Comparison of ENCODE assay signal across 8 mouse cellular contexts in the genomic region with DNA sequence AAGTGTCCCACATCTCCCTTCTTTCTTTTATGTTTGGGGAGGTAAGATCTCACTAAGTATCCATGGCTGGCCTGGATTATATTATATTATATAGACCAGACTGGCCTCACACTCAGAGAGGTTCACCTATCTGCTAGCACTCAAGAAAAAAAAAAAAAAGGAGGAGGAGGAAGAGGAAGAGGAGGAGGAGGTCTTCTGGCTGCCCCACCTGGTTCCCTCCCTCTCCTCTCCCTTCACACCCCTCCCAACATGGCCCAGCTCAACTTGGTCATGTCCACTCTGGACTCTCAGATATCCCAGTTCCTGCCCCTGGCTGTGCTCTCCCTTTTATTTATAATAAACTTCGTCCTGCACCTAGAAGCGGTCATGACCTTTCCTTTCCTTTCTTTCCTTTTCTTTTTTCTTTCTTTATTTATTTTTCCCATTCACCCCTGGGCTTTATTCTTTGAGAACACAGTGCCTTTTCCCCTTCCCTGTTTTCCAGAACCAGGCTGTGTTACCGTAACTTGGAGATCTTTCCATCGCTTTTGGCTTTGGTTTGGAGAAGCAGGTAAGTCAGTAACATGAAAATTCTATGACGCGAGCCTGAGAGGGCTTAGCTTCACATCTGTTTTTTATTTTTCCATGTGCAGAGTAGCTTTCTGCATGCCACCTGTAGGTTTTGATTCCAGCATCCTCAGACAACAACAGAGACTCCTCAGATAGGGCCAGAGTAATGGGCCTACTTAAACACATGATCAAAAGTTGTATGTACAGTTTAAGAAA. TPM values are rescaled to one million over a fixed set of nuclear protein-coding genes. Genes with fewer than 3 reads are reported as not detected.
DNase-seq lines count a peak whose midpoint lies in the region; ATAC-seq lines count a peak whose summit lies in the region.

Gene Itga6 (plus strand): TSS at position 7 of the 765 bp plus-strand sequence.

- peak within 1 kb of the TSS; percentile 54 for H3K27ac ChIP-seq in lung, embryonic 15.5 days
- H3K27ac ChIP-seq in embryonic facial prominence, embryonic 11.5 days (replicated peaks; ENCODE audit: low read depth, low read length) = no peak within 1 kb of the TSS
- H3K27ac ChIP-seq in heart, embryonic 15.5 days = peak within 1 kb of the TSS; percentile 54
- no peak within 1 kb of the TSS for H3K27ac ChIP-seq in neural tube, embryonic 14.5 days (ENCODE audit: low read depth, low read length)

- H3K4me3 ChIP-seq in lung, embryonic 15.5 days = no peak within 1 kb of the TSS
- H3K4me3 ChIP-seq in embryonic facial prominence, embryonic 11.5 days (ENCODE audit: low read depth, low read length) = no peak within 1 kb of the TSS
- no peak within 1 kb of the TSS for H3K4me3 ChIP-seq in heart, embryonic 15.5 days
- no peak within 1 kb of the TSS for H3K4me3 ChIP-seq in neural tube, embryonic 14.5 days (ENCODE audit: low read depth, low read length)

- H3K36me3 ChIP-seq in lung, embryonic 15.5 days = no peaks in the 10 kb centered on the region
- H3K36me3 ChIP-seq in embryonic facial prominence, embryonic 11.5 days (replicated peaks; ENCODE audit: control insufficient read depth, insufficient read depth, low read depth, low read length) = no peaks in the 10 kb centered on the region
- H3K36me3 ChIP-seq in heart, embryonic 15.5 days = no peaks in the 10 kb centered on the region
- no peaks in the 10 kb centered on the region for H3K36me3 ChIP-seq in neural tube, embryonic 14.5 days (ENCODE audit: control insufficient read depth, insufficient read depth, low read length)

- peaks cover 45% of the 10 kb centered on the region for H3K4me1 ChIP-seq in lung, embryonic 15.5 days
- H3K4me1 ChIP-seq in embryonic facial prominence, embryonic 11.5 days (ENCODE audit: control insufficient read depth, insufficient read depth, low read length) = peaks cover 5% of the 10 kb centered on the region; the same call in 1 of the 2 replicates
- H3K4me1 ChIP-seq in heart, embryonic 15.5 days (replicated peaks) = peaks cover 33% of the 10 kb centered on the region
- peaks cover 9% of the 10 kb centered on the region; the same call in 1 of the 2 replicates for H3K4me1 ChIP-seq in neural tube, embryonic 14.5 days (ENCODE audit: control insufficient read depth, insufficient read depth, low read length)

- H3K27me3 ChIP-seq in lung, embryonic 15.5 days = no peaks in the 10 kb centered on the region
- H3K27me3 ChIP-seq in embryonic facial prominence, embryonic 11.5 days (ENCODE audit: control insufficient read depth, insufficient read depth, low read length) = no peaks in the 10 kb centered on the region
- H3K27me3 ChIP-seq in heart, embryonic 15.5 days = no peaks in the 10 kb centered on the region
- H3K27me3 ChIP-seq in neural tube, embryonic 14.5 days (ENCODE audit: control insufficient read depth, insufficient read depth, low read length) = no peaks in the 10 kb centered on the region

- intact Hi-C loops in left cerebral cortex, postnatal 25 days (cut with DNase I) = no loop called here

- no peak for ATAC-seq in lung, embryonic 15.5 days (ENCODE audit: borderline replicate concordance, extremely low read depth, low FRiP score, low TSS enrichment)
- ATAC-seq in embryonic facial prominence, embryonic 11.5 days (replicated peaks; ENCODE audit: insufficient number of reproducible peaks, low FRiP score, low TSS enrichment, low read depth) = no peak
- no peak for ATAC-seq in heart, embryonic 15.5 days (replicated peaks; ENCODE audit: insufficient number of reproducible peaks, insufficient read depth, low FRiP score, low read depth)
- ATAC-seq in neural tube, embryonic 14.5 days (ENCODE audit: low read depth) = no peak
- no peak for ATAC-seq in frontal cortex, adult (ENCODE audit: low TSS enrichment)

- H3K9ac ChIP-seq in lung, embryonic 15.5 days = no peak within 1 kb of the TSS
- 0 out of 2 replicates have a peak within 1 kb of the TSS, but pooled peaks have one; percentile 19 for H3K9ac ChIP-seq in embryonic facial prominence, embryonic 11.5 days (replicated peaks; ENCODE audit: low read length)
- H3K9ac ChIP-seq in heart, embryonic 15.5 days = no peak within 1 kb of the TSS
- no peak within 1 kb of the TSS for H3K9ac ChIP-seq in neural tube, embryonic 14.5 days (replicated peaks; ENCODE audit: low read depth, low read length)

- 76% methylated on average over 6 of the region's 6 CpGs for WGBS in lung, embryonic 15.5 days
- 36% methylated on average over 6 of the region's 6 CpGs for WGBS in embryonic facial prominence, embryonic 11.5 days
- WGBS in heart, embryonic 15.5 days = 82% methylated on average over 6 of the region's 6 CpGs
- 70% methylated on average over 6 of the region's 6 CpGs for WGBS in neural tube, embryonic 14.5 days

- H3K4me2 ChIP-seq in lung, embryonic 15.5 days = no peak within 1 kb of the TSS
- peak within 1 kb of the TSS; percentile 1; the same call in 1 of the 2 replicates for H3K4me2 ChIP-seq in embryonic facial prominence, embryonic 11.5 days (ENCODE audit: low read depth, low read length)
- H3K4me2 ChIP-seq in heart, embryonic 15.5 days = no peak within 1 kb of the TSS
- no peak within 1 kb of the TSS for H3K4me2 ChIP-seq in neural tube, embryonic 14.5 days (ENCODE audit: low read depth, low read length)

- no peaks in the 10 kb centered on the region for H3K9me3 ChIP-seq in lung, embryonic 15.5 days
- no peaks in the 10 kb centered on the region for H3K9me3 ChIP-seq in embryonic facial prominence, embryonic 11.5 days (replicated peaks; ENCODE audit: control insufficient read depth, low read length)
- H3K9me3 ChIP-seq in heart, embryonic 15.5 days (replicated peaks) = no peaks in the 10 kb centered on the region
- H3K9me3 ChIP-seq in neural tube, embryonic 14.5 days (ENCODE audit: control insufficient read depth, low read length) = no peaks in the 10 kb centered on the region

- no peak for DNase-seq in lung, postnatal 25 days (ENCODE audit: low spot score)
- peak; percentile 51 for DNase-seq in embryonic facial prominence, embryonic 11.5 days (ENCODE audit: low spot score)
- DNase-seq in left cerebral cortex, postnatal 25 days (ENCODE audit: low spot score in 2 of 2) = no peak
- no peak for DNase-seq in kidney, postnatal 4 days

RNA-seq across cellular contexts. Expression of gene Itga6, which starts in this region (rescaled TPM):
- polyA plus RNA-seq in lung, embryonic 15.5 days (2015; fragmentation: Nextera tagmentation; extraction: Ambion mirVana) = 77.1 and 81.4 TPM in 2 replicates
- 40.4 and 45.0 TPM in 2 replicates for polyA plus RNA-seq in embryonic facial prominence, embryonic 11.5 days (2014; fragmentation: Nextera tagmentation; extraction: Ambion mirVana)
- 48.5 and 52.8 TPM in 2 replicates for polyA plus RNA-seq in heart, embryonic 15.5 days (2015; fragmentation: Nextera tagmentation; extraction: Ambion mirVana)
- total RNA-seq in left cerebral cortex, postnatal 25 days (2021) = 10 to 100 TPM; 25.5 to 27.6 TPM
- 21.5 and 36.9 TPM in 2 replicates for polyA plus RNA-seq in neural tube, embryonic 14.5 days (2014; fragmentation: Nextera tagmentation; extraction: Ambion mirVana)

Comparison
In these comparisons a context has a peak if more than half of its experiments do, and no peak if none do; other contexts are left out.
1. H3K27ac ChIP-seq: peak in lung, embryonic 15.5 days (single experiment) and heart, embryonic 15.5 days (single experiment); none in embryonic facial prominence, embryonic 11.5 days (single experiment) and neural tube, embryonic 14.5 days (single experiment).